Mouse (Mus musculus) G1E (cell line): ENCODE results near the gene Ier3.

ENCODE experiments used
- CTCF ChIP-seq: IDR thresholded peaks from 2 replicates; pipeline ENCODE4 v1.5.1; 2012; ENCODE audit warnings: low read depth, low read length, inconsistent platforms, mixed read lengths
- GATA1 ChIP-seq: IDR thresholded peaks from 2 replicates; pipeline ENCODE4 v1.6.1; 2012; ENCODE audit warnings: borderline replicate concordance, low read length, inconsistent platforms, mixed read lengths
- GATA2 ChIP-seq: IDR thresholded peaks from 2 replicates; pipeline ENCODE4 v1.6.1; 2012; ENCODE audit warnings: low read depth, low read length, inconsistent platforms, borderline replicate concordance
- POLR2AphosphoS5 ChIP-seq: IDR thresholded peaks from 2 replicates; pipeline ENCODE4 v1.6.1; 2012; ENCODE audit warnings: low read depth, low read length, inconsistent platforms; ENCODE audit not compliant: insufficient replicate concordance
- TAL1 ChIP-seq: conservative IDR thresholded peaks from 2 replicates; pipeline ENCODE4 v1.6.1; 2012; ENCODE audit warnings: low read depth, low read length, inconsistent platforms, mixed read lengths

GRCm38 (mm10) chr17:35813653-35814052, 7.8 kb upstream of the Ier3 start:
- TF ChIP-seq GATA1 (no peak), CTCF (no peak), POLR2AphosphoS5 (no peak), GATA2 (no peak), TAL1 (no peak)
